Mouse (Mus musculus) heart, embryonic 15.5 days (tissue): ENCODE data around the gene Gm45717. TPM values are rescaled to one million over a fixed set of nuclear protein-coding genes. Genes with fewer than 3 reads are reported as not detected.

Experiments
- ATAC-seq: fragments of 200-750 bp; cut with Nextera tagmentation; replicated peaks from 2 replicates; pipeline ENCODE4 v1.8.0; 2017; ENCODE audit warnings: low read depth, moderate TSS enrichment; ENCODE audit not compliant: insufficient number of reproducible peaks, insufficient read depth, low FRiP score
- H3K27ac ChIP-seq: fragments of 300-500 bp; sonication (generic); 2 replicates; pipeline ENCODE4 v1.5.1; 2015; ENCODE audit warnings: mild to moderate bottlenecking, inconsistent platforms
- H3K27me3 ChIP-seq: fragments of 300-500 bp; sonication (generic); 2 replicates; pipeline ENCODE4 v1.6.1; 2015; ENCODE audit warnings: inconsistent platforms
- H3K36me3 ChIP-seq: fragments of 300-500 bp; sonication (generic); 2 replicates; pipeline ENCODE4 v1.6.1; 2015; ENCODE audit warnings: mild to moderate bottlenecking, inconsistent platforms
- H3K4me1 ChIP-seq: fragments of 300-500 bp; sonication (generic); replicated peaks from 2 replicates; pipeline ENCODE4 v1.6.1; 2015; ENCODE audit warnings: inconsistent platforms
- H3K4me2 ChIP-seq: fragments of 300-500 bp; sonication (generic); 2 replicates; pipeline ENCODE4 v1.6.1; 2015; ENCODE audit warnings: inconsistent platforms, mild to moderate bottlenecking, moderate library complexity
- H3K4me3 ChIP-seq: fragments of 300-500 bp; sonication (generic); 2 replicates; pipeline ENCODE4 v1.5.1; 2015; ENCODE audit warnings: mild to moderate bottlenecking, inconsistent platforms
- H3K9ac ChIP-seq: fragments of 300-500 bp; sonication (generic); 2 replicates; pipeline ENCODE4 v1.6.1; 2015; ENCODE audit warnings: mild to moderate bottlenecking, inconsistent platforms
- H3K9me3 ChIP-seq: fragments of 300-500 bp; sonication (generic); replicated peaks from 2 replicates; pipeline ENCODE4 v1.6.1; 2016; ENCODE audit warnings: inconsistent platforms
- WGBS: fragments of 180-500 bp; shearing (Covaris S2); methylation state at CpG from one replicate; pipeline ENCODE4 v1.1.7; 2015; ENCODE audit warnings: mixed read lengths; 5-methylcytosine and 5-hydroxymethylcytosine counted together
- polyA plus RNA-seq: library from polyadenylated mRNA; unstranded; fragments of >200 nt; fragmentation: Nextera tagmentation; extraction: Ambion mirVana; gene quantifications from 2 replicates; pipeline ENCODE4 v1.2.1, GENCODE M21; 2015

The Gm45717 gene
- polyA plus RNA-seq, 1 experiment from 2014 or later, result not detected

DNA sequence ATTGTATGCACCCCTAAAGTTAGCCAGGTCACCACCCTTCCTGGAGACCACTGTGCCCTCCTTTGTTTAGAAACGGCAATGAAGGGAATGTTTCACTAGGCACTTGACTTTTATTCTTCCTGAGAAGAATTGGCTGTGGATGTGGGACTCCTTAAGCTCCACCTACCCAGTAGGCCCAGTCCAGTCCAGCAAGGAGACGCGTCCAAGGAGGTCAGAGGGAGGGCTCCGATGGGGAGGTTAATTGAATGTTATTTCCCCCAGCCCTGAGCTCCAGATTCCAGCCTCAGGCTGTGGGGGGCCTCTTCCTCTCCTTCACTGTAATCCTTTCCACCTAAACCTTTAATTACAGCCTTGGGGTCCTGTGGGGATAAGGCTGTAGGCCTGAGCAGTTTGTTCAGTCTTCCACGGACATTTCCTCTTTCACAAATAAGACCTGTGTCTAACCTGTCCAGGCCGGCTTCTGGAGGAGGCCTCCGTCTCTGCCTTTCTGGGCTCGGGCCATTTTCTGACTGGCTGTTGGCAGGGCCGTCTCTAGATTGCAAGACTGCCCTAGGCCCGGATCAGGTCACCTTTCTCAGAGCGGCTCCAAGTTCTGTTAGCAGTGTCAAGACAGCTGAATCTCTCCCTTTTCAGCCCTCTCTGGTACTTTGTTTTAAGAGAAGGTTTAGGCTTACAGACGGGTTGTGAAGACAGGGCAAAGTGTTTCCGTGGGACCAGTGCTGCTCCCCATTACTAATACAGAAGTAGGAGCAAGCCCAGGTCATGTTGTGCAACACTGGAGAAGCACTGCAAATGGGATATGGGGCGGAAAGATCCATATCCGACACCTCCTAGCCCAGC, 53.5 kb downstream of the Gm45717 start:
- no peak overlapping the region for H3K27ac ChIP-seq

DNA sequence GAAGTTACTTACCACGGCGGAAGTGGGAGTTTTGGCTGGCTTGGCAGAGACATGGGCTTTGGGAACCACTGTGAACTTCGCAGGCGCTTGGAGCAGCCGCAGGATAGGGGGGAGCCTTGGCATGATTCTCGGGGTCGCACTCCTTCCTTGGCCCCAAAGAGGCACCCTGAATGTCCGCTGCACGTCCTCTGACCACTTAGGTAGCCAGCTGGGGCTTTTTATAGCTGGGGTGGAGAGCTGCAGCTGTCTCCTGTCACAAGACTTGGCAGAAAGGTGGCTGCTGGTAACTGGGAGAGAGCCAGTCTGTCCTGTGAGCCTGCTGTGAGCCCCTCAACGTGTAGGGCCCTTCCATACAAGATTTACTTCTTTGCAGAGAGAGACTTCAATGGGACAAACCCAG, 55.5 kb downstream of the Gm45717 start, which contains the start of gene Cox8b:
TSS of gene Cox8b (minus strand) at position 227 of the 400 bp plus-strand sequence.
- H3K4me3 ChIP-seq, result peak within 1 kb of the TSS; percentile 45
- H3K4me1 ChIP-seq, result peaks cover 23% of the 10 kb centered on the region
- 40% methylated on average over 10 of the region's 10 CpGs for WGBS
- H3K9ac ChIP-seq, result peak within 1 kb of the TSS; percentile 57
- H3K4me2 ChIP-seq, result peak within 1 kb of the TSS; percentile 63
- H3K27ac ChIP-seq, result peak within 1 kb of the TSS; percentile 85
- no peaks in the 10 kb centered on the region for H3K9me3 ChIP-seq
- H3K36me3 ChIP-seq, result peaks cover 34% of the 10 kb centered on the region
- ATAC-seq, result no peak; the same call in 1 of the 2 replicates
- no peaks in the 10 kb centered on the region for H3K27me3 ChIP-seq

More for the DNA sequence above, 53.5 kb downstream of the Gm45717 start:
- Histone ChIP-seq H3K4me3 (no peak overlapping the region), H3K4me1 (peaks cover 23% of the 10 kb centered on the region), H3K36me3 (peaks cover 19% of the 10 kb centered on the region), H3K4me2 (no peak overlapping the region), H3K9ac (no peak overlapping the region), H3K9me3 (no peaks in the 10 kb centered on the region), H3K27me3 (no peaks in the 10 kb centered on the region)
- no peak for ATAC-seq
- WGBS, result 83% methylated on average over 15 of the region's 15 CpGs

Other genes with a start within 250 kb of the Gm45717 start
- not detected in 2 replicates for gene Cyp2e1, start 192.2 kb downstream of the Gm45717 start, polyA plus RNA-seq
- 0.13 and 0.21 TPM in 2 replicates for gene Syce1, start 168.1 kb downstream of the Gm45717 start, polyA plus RNA-seq
- gene Zfp941, start 133.8 kb downstream of the Gm45717 start, polyA plus RNA-seq, result 0.78 and 0.95 TPM in 2 replicates
- 0.68 and 1.4 TPM in 2 replicates for gene Urah, start 120.9 kb downstream of the Gm45717 start, polyA plus RNA-seq
- gene Scgb1c1, start 110.4 kb downstream of the Gm45717 start, polyA plus RNA-seq, result 0.36 TPM in 1 of 2 replicates, not detected in the other
- not detected in 2 replicates for gene Odf3, start 108.1 kb downstream of the Gm45717 start, polyA plus RNA-seq
- gene Gm45785, start 99.6 kb downstream of the Gm45717 start, polyA plus RNA-seq, result not detected in 2 replicates
- 36.0 and 47.3 TPM in 2 replicates for gene Ric8a, start 99.0 kb downstream of the Gm45717 start, polyA plus RNA-seq
- gene Bet1l, start 98.4 kb downstream of the Gm45717 start, polyA plus RNA-seq, result 30.2 and 31.9 TPM in 2 replicates
- gene Psmd13, start 74.0 kb downstream of the Gm45717 start, polyA plus RNA-seq, result 154 and 179 TPM in 2 replicates
- 54.1 and 55.8 TPM in 2 replicates for gene Sirt3, start 73.6 kb downstream of the Gm45717 start, polyA plus RNA-seq
- gene Cox8b, start 55.5 kb downstream of the Gm45717 start, polyA plus RNA-seq, result 309 and 515 TPM in 2 replicates
- 0.24 and 2.8 TPM in 2 replicates for gene Nlrp6, start 35.0 kb downstream of the Gm45717 start, polyA plus RNA-seq
- 9.3 and 15.5 TPM in 2 replicates for gene Pgghg, start 14.5 kb downstream of the Gm45717 start, polyA plus RNA-seq
- 1.6 and 2.5 TPM in 2 replicates for gene Ifitm5, start 5.6 kb downstream of the Gm45717 start, polyA plus RNA-seq
- 459 and 624 TPM in 2 replicates for gene Ifitm2, start 50 bp upstream of the Gm45717 start, polyA plus RNA-seq
- 11.7 and 49.8 TPM in 2 replicates for gene Ifitm1, start 11.3 kb upstream of the Gm45717 start, polyA plus RNA-seq
- gene Ifitm3, start 54.8 kb upstream of the Gm45717 start, polyA plus RNA-seq, result 103 and 212 TPM in 2 replicates
- 0.53 and 1.4 TPM in 2 replicates for gene Ifitm6, start 62.0 kb upstream of the Gm45717 start, polyA plus RNA-seq
- gene Gm17387, start 73.2 kb upstream of the Gm45717 start, polyA plus RNA-seq, result not detected in 2 replicates
- 1.0 and 2.0 TPM in 2 replicates for gene B4galnt4, start 105.2 kb upstream of the Gm45717 start, polyA plus RNA-seq
- gene Pkp3, start 122.3 kb upstream of the Gm45717 start, polyA plus RNA-seq, result 0.97 and 5.9 TPM in 2 replicates
- gene Sigirr, start 144.6 kb upstream of the Gm45717 start, polyA plus RNA-seq, result 3.6 and 5.6 TPM in 2 replicates
- gene Ano9, start 161.9 kb upstream of the Gm45717 start, polyA plus RNA-seq, result 0.16 and 0.82 TPM in 2 replicates
- 51.9 and 56.5 TPM in 2 replicates for gene Ptdss2, start 166.4 kb upstream of the Gm45717 start, polyA plus RNA-seq
- gene Rnh1, start 216.9 kb upstream of the Gm45717 start, polyA plus RNA-seq, result 86.6 and 111 TPM in 2 replicates
- 74.4 and 92.5 TPM in 2 replicates for gene Hras, start 238.1 kb upstream of the Gm45717 start, polyA plus RNA-seq
- 2.7 and 4.0 TPM in 2 replicates for gene Lrrc56, start 238.2 kb upstream of the Gm45717 start, polyA plus RNA-seq